Mouse (Mus musculus) heart, adult 9 months (tissue): ENCODE data around the gene Stt3b.

ENCODE experiments used
- DNase-seq, 2 experiments: peaks; one replicate each; pipeline ENCODE4 v3.0.0; 2022; ENCODE audit warnings: low spot score in 2 of 2

The Stt3b gene

DNA sequence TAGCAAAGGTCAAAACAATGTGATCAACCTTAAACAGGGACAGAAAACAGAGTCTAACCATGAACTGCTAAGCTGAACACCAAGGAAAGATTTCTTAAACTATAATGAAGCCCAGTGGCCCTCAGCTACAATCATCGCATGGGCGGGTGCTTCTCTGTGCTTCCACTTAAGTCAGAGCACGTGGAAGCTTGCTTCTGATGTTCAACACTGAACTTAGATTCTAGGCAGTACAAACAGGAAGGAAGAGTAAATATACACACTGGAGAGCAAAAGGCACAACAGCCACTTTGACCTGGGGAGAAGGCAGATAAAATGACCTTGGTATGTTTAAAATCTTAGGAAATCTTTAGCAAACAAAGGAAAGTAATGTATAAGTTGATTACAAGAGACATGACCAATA lies 38.7 kb downstream of the Stt3b start:
- DNase-seq: no peak

- no peak for DNase-seq
Observed at GRCm38 (mm10) chr9:115261896-115262295, 48.3 kb downstream of the Stt3b start.

DNA sequence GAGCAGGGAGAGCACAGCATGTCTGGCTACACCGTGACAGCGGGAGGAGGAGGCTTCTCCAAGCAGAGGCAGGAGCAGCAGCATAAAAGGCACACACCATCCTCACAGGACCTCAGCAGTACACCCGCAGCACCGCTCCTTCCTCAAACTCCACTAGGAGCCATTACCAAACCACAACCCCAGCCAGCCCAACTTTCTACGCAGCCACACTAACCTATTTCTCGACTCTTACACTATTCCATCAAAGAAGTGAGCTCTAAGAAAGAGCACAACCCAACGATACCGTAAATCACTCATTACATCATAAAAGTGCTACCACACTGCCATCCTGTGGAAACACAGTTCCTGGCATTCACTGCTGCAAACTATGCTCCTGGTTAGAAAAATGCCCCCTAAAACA lies 48.8 kb downstream of the Stt3b start:
- DNase-seq: no peak

DNA sequence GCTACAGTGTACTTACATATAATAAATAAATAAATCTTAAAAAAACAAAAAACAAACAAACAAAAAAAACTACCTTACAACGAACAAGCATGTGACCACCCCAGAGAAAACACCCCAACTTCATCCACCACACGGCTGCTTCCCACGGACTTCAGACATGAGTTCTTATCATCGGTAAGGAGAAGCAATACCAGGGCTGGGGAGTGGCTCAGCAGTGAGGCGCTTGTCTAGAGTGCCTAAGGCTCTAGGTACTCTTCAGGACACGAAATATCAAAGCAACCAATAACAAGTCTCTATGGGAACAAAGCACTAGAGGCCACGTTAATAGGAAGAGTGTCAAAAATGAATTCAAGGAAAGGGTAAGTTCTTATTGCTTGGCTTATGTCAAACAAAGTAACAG lies 49.8 kb downstream of the Stt3b start:
- DNase-seq: no peak

- no peak for DNase-seq
Observed at GRCm38 (mm10) chr9:115259866-115260265, 50.4 kb downstream of the Stt3b start.

GRCm38 (mm10) chr9:115257733-115258286 lies 52.4 kb downstream of the Stt3b start:
- DNase-seq: no peak

GRCm38 (mm10) chr9:115249145-115249544 lies 61.1 kb downstream of the Stt3b start:
- no peak for DNase-seq

DNA sequence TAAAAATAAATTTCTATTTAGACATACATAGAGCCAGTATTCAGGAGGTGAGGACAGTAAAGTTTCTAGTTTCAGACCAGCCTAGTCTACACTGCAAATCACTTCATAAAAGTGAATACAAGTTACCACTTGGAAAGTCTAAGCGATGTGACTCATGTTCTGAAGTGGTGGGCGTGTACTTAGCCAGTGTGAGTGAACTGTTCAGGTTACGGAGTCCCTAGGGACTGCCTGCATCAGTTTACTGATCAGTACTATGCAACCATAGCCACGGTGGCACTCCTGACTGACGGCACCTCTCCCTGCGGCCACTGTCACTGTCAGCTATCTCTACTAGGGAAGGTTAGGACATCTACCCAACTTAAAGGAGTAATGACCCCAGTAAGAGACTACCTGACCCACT lies 65.1 kb downstream of the Stt3b start:
- no peak for DNase-seq

DNA sequence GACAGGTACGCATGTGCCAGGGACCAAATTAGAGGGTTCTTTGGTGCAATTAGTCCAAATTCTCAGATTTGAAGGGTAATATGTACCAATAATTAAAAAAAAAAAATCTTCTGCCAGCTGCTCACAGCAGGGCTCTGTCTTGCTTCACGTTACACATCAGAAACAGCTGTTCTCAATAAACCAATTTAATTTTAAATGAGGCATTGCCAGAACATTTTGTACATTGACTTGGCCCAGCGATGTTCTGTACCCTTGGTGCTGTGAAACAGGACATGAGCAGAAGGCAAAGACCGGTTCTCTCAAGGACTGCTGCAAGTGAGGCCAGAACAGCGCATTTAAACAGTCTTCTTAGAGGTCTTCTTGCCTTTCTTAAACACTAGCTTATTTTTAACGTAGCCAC lies 66.6 kb downstream of the Stt3b start:
- DNase-seq: no peak

GRCm38 (mm10) chr9:115239861-115240260 lies 70.4 kb downstream of the Stt3b start:
- DNase-seq: no peak

DNA sequence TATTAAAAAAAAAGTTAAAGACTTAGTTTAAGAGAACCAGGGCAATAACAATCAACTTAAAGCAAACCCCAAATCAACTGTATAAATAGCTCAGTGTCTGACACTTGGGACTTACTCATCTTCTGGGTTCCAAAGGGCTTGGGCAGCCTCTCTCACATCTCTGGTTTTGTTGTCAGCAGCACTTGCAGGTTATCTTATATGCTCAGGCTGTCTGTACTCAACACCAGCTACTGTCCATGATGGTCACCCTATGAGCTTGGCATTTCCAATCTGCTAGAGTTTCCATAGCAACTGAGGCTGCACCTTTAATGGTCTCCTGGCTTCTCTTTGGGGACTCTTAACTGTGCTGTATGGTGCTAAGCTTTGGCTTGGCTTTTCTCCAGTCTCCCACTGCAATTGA lies 72.3 kb downstream of the Stt3b start:
- no peak for DNase-seq

- peak; percentile 54 to 57 for DNase-seq
Observed at GRCm38 (mm10) chr9:115236352-115236841, 73.8 kb downstream of the Stt3b start.

DNA sequence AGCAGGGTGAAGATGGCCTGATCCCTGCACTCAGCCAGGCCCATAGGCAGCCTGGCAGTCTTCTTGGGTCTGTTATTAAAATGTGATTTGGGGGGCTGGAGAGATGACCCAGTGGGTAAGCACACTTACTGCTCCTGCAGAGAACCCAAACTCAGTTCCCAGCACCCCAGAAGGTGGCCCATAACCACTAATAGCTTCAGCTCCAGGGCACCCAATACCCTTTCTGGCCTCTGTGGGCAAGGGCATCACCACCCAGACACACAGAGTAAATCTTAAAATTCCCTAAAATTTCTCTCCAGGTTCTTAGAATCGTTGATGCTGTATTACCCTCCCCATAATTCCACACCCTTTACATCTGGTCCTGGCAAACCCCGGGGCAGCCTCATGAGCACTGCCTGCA lies 75.7 kb downstream of the Stt3b start:
- no peak for DNase-seq

DNA sequence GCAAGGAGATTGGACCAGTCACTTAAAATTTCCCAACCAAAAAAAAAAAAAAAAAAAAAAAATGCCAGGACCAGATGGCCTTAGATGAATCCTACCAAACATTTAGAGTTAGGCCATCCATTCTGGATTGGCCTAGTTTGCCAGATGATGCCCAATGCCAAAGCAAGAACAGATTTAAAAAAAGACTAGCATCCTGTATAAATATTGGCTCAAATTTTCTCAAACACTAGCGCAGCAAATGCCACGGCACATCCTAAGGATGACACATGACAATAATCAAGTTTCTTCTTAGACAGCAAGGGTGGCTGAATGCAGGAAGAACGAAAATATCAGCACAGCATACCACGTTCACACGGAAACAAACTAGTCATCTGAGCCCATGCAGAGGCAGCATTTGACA lies 76.5 kb downstream of the Stt3b start:
- no peak for DNase-seq

- DNase-seq: peak in 1 of 2 experiments; percentile 3
Observed at GRCm38 (mm10) chr9:115231476-115231875, 78.7 kb downstream of the Stt3b start.

DNA sequence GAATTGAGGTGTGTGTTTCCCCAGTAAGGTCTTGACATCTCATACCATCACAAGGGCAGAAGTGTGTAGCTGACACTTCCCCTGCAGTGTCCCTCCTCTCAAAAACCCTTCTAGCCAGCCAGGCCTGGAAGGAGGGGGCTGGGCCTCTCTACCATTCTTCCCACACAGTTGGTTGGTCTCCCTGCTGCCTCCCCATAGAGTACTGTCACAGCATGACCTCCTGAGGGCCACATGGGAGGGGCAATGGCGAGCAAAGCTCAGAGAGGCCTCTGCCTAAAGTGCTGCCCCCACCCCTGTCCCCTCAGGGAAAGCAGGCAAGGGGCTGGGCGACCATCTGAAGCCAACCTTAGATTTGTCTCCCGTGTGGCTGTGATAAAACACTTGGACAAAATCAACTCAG lies 80.1 kb downstream of the Stt3b start:
- DNase-seq: no peak

GRCm38 (mm10) chr9:115229676-115230075 lies 80.5 kb downstream of the Stt3b start:
- no peak for DNase-seq

- no peak for DNase-seq
Observed at GRCm38 (mm10) chr9:115229145-115229544, 81.1 kb downstream of the Stt3b start.

DNA sequence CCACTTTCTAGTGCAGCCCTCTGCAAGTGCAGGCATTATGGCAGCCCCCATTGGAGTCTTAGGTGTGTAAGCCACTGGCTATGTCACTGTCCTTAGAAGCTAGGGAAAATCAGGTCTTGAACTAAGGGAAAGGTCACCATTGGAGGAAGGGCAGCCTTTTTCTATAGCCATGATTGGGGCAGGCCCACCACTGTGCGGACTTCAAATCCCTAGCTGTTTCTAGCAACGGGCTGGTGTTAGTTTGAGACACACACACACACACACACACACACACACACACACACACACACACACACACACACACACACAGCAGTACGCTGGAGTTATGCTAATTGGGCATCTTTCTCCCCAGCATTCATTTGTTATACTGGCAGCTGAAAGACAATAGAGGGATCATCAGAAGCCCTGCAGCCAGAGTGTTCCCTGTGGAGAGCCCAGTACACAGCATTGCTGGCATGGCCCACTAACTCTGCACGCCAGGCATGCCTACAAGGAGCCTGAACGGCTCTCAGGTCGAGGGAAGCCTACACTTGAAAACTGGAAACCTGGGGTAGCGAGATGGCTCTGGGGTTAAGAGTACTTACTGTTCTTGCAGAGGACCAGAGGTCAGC lies 85.4 kb downstream of the Stt3b start:
- no peak for DNase-seq

DNA sequence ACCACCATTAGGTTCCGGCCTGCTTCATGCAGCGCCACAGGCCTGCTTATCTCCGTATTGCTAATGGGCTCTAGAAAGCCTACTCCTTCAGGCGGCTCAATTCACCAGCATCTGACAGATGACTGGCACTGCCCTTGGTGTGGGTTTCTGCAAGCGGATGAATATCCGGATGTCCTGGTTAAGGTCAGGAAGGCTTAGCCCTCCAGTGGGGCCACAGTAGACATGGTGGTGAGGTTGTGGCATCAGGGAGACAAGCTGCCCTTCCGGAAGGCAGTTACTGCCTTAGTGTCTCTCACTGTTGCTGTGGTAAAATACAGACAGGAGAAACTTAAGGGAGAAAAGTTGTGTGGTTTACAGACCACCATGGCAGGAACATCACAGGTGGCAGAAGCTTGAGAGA lies 89.0 kb downstream of the Stt3b start:
- no peak for DNase-seq

- no peak for DNase-seq
Observed at GRCm38 (mm10) chr9:115220466-115220865, 89.8 kb downstream of the Stt3b start.

GRCm38 (mm10) chr9:115217984-115218383 lies 92.2 kb downstream of the Stt3b start:
- no peak for DNase-seq

DNA sequence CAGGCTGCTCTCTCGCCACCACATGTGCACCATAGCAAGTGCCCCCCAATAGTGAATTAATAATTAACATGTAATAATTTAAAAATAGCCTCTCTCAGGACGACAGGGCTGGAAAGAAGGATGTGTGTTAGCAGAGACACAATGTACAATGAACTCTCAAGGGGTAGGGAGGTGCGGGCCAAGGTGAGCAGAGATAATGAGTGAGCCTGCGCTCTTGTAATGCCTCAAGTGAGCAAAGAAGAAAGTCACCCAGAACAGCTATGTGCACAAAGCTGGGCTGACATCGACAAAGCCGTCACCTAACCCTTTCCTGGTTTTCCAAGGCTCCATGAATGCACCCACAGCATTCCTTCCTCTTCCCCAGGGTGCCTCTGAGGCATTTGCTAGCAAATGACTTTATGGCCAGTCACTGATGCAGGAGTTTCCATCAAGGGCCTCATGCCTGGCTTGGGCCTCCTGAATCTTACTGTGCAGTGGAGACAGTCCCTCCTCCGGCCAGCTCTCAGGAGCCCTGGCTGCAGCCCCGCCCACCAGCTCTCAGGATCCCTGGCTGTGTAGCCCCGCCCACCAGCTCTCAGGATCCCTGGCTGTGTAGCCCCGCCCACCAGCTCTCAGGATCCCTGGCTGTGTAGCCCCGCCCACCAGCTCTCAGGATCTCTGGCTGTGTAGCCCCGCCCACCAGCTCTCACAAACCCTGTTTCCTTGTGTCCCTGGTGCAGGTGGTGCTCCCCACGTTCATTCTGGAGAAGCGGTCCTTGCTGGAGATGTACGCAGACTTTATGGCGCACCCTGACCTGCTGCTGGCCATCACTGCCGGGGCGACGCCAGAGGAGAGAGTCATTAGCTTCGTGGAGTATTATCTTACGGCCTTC lies 94.2 kb downstream of the Stt3b start:
- DNase-seq: no peak
